Mouse (Mus musculus): ENCODE data around the gene Pdp2. TPM values are rescaled to one million over a fixed set of nuclear protein-coding genes. Genes with fewer than 3 reads are reported as not detected.
"Not testable (repeated sequence)": the region's sequence is repeated elsewhere in the genome, so short reads cannot be mapped to it uniquely, and the experiment has no call there.

Gene Pdp2
- polyA plus RNA-seq, 1 experiment from 2014 or later: 17.4 TPM

DNA sequence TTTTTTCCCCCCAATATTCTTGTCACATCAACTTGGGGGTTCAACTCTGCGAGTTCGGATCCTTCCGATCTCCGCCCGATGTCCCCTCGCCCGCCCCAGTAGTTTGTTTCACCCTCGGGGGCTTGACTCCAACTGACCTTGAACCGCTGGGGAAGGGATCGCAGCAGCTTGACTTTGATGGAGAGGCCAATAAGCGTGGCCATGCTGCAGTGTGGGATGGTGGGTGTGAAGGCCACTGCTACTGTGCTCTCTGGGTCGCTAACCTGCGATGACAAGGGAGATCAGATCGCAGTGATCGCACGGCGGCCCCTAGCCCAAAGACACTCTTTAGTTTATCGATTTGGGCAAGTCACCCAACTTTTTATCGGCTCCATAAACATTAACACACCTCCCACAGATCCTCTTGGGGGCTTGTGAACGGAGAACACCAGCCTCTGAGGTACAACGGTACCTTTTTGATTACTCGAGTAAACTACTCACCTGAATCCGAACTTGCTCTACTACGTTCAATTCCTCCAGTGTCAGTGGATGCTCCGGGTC, 49.6 kb downstream of the Pdp2 start:
- Histone ChIP-seq H3K9me3 (no peaks in the 10 kb centered on the region), H3K9ac (replicated peaks) (peak overlapping the region; percentile 89), H3K27me3 (no peaks in the 10 kb centered on the region), H3K4me3 (replicated peaks) (peak overlapping the region; percentile 91), H3K4me1 (replicated peaks) (peaks cover 22% of the 10 kb centered on the region), H3K27ac (0 out of 2 replicates have a peak overlapping the region, but pooled peaks have one; percentile 80), H3K36me3 (peaks cover 14% of the 10 kb centered on the region), H3K4me2 (replicated peaks) (peak overlapping the region; percentile 97)
- WGBS: 16% methylated on average over 25 of the region's 25 CpGs
- no peak; the same call in 1 of the 2 replicates for ATAC-seq

DNA sequence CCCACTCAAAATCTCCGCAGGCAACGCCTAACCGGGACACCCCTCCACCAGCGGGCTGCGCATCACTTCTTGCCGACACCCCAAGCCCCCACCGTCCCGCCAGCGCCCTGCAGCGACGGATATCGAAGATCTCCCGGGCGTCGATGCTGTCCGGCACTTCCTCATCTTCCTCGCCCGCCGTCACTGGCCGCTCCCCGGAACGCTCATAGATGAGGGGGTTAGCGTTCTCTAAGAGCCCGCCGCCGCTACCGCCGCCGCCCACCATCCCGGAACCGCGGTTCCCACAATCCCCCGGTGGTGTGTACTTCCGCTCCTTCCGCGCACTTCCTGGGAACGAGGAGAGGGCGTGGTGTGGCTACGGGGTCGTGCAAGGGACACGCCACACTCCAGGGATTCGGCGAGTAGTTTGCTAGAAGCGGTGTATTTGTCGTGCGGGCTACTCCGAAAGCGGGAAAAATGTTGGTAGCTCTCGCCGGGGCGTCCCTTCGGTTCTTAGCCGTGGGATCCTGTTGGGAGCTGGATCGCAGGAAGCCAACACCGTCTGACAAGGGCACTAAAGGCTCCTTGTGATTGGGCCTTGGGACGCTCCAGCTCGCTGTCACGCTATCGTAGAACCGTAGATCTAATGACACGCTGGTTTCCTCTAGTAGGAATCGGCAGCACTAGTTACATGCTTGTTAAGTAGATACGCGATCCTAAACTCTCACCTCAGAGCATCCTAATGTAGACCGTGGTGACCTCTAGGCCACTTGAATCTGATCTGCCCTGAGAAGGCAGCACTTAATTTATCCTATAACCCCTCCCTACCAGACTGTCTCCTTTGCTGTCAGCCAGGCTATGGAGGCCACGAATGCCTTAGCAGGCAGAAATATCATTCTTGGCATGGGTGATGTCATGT, 50.4 kb downstream of the Pdp2 start, which contains the start of gene Ciao2b:
Gene Ciao2b (minus strand): TSS at position 540 of the 898 bp plus-strand sequence.
- Histone ChIP-seq H3K9ac (replicated peaks) (peak within 1 kb of the TSS; percentile 89), H3K4me3 (replicated peaks) (peak within 1 kb of the TSS; percentile 91), H3K27me3 (no peaks in the 10 kb centered on the region), H3K4me1 (replicated peaks) (peaks cover 22% of the 10 kb centered on the region), H3K36me3 (peaks cover 9% of the 10 kb centered on the region), H3K27ac (peak within 1 kb of the TSS; percentile 80), H3K9me3 (no peaks in the 10 kb centered on the region), H3K4me2 (replicated peaks) (peak within 1 kb of the TSS; percentile 97)
- peak; percentile 97 for ATAC-seq
- under 1% methylated on average over 66 of the region's 66 CpGs for WGBS

DNA sequence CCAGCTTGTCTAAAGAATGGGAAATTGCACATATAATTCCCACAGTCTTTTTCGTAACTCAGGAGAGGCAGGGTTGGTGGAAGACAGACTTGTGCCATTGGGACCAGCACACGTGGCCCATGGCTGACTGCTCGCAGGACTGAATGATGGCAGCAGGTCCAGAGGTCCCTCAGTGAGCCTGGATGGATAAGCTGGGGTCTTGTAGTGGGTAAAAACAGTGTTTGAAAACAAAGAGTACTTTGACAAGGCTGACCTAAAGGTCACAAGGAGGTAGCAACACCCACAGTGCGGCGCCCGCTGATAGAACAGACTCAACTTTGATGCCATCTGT, 51.0 kb downstream of the Pdp2 start:
- peaks cover 22% of the 10 kb centered on the region for H3K4me1 ChIP-seq (replicated peaks)
- peak; percentile 57 for ATAC-seq
- WGBS: 80% methylated on average over 6 of the region's 6 CpGs
- peaks cover 9% of the 10 kb centered on the region for H3K36me3 ChIP-seq
- peak overlapping the region; percentile 97 for H3K4me2 ChIP-seq (replicated peaks)
- peak overlapping the region; percentile 89 for H3K9ac ChIP-seq (replicated peaks)
- H3K9me3 ChIP-seq: no peaks in the 10 kb centered on the region
- H3K27me3 ChIP-seq: no peaks in the 10 kb centered on the region
- H3K4me3 ChIP-seq (replicated peaks): peak overlapping the region; percentile 91
- H3K27ac ChIP-seq: peak overlapping the region; percentile 80

DNA sequence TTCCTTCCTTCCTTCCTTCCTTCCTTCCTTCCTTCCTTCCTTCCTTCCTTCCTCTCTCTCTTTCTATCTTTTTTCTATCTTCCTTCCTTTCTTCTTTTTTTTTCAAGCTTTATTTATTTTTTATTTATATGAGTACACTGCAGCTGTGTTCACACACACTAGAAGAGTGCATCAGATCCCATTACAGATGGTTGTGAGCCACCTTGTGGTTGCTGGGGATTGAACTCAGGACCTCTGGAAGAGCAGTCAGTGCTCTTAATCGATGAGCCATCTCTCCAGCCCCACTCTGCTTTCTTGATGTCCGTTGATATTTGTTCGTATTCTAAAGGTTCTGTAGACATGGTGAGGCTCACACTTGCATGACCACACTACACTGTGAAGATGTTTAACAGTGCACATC, 52.9 kb downstream of the Pdp2 start:
- ATAC-seq; H3K4me2 ChIP-seq (replicated peaks); H3K9ac ChIP-seq (replicated peaks); H3K27ac ChIP-seq; H3K27me3 ChIP-seq; H3K36me3 ChIP-seq; H3K4me3 ChIP-seq (replicated peaks); H3K9me3 ChIP-seq: not testable (repeated sequence)
- H3K4me1 ChIP-seq (replicated peaks): peaks cover 22% of the 10 kb centered on the region
- WGBS: 72% methylated on average over 3 of the region's 3 CpGs

Other genes with a start within 250 kb of the Pdp2 start
- 1.8 TPM in 2 replicates for gene Cmtm4, start 195.6 kb upstream of the Pdp2 start, polyA plus RNA-seq (2015; fragmentation: Nextera tagmentation; extraction: Ambion mirVana)
- 120 and 124 TPM in 2 replicates for gene Dync1li2, start 148.4 kb upstream of the Pdp2 start, polyA plus RNA-seq (2015; fragmentation: Nextera tagmentation; extraction: Ambion mirVana)
- gene Terb1, start 81.5 kb upstream of the Pdp2 start, polyA plus RNA-seq (2015; fragmentation: Nextera tagmentation; extraction: Ambion mirVana): 0.18 and 0.27 TPM in 2 replicates
- gene Nae1, start 56.8 kb upstream of the Pdp2 start, polyA plus RNA-seq (2015; fragmentation: Nextera tagmentation; extraction: Ambion mirVana): 107 and 117 TPM in 2 replicates
- gene Car7, start 56.8 kb upstream of the Pdp2 start, polyA plus RNA-seq (2015; fragmentation: Nextera tagmentation; extraction: Ambion mirVana): 1.7 and 2.2 TPM in 2 replicates
- gene Cdh16, start 32.9 kb downstream of the Pdp2 start, polyA plus RNA-seq (2015; fragmentation: Nextera tagmentation; extraction: Ambion mirVana): not detected in 2 replicates
- 2.8 and 3.3 TPM in 2 replicates for gene Rrad, start 39.9 kb downstream of the Pdp2 start, polyA plus RNA-seq (2015; fragmentation: Nextera tagmentation; extraction: Ambion mirVana)
- 137 and 141 TPM in 2 replicates for gene Ciao2b, start 50.5 kb downstream of the Pdp2 start, polyA plus RNA-seq (2015; fragmentation: Nextera tagmentation; extraction: Ambion mirVana)
- gene Ces2a, start 142.6 kb downstream of the Pdp2 start, polyA plus RNA-seq (2015; fragmentation: Nextera tagmentation; extraction: Ambion mirVana): not detected in 2 replicates
- 0.13 and 0.23 TPM in 2 replicates for gene Ces2b, start 240.1 kb downstream of the Pdp2 start, polyA plus RNA-seq (2015; fragmentation: Nextera tagmentation; extraction: Ambion mirVana)

Data from midbrain, embryonic 13.5 days (tissue).